9 mouse cellular contexts compared by ENCODE assay signal in the genomic region with DNA sequence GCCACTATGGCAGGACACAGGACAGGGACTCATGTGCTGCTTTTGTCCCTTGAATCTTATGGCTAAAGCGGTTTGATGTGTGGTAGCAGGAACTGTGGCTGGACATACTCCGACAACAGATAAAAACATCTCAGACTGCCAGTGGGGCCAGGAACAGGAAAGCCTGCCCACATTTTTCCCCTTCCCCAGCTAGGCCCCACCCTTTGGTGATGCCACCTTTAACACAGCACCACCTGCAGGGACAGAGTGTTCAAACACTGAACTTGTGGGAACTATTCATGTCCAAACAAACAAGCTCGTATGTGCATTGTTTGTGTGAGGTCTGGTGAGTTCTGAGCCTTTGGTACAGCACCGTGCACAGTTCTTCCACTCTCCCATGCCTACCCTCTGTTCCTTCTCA. TPM values are rescaled to one million over a fixed set of nuclear protein-coding genes. Genes with fewer than 3 reads are reported as not detected.
DNase-seq lines count a peak whose midpoint lies in the region; TF ChIP-seq lines count a peak whose summit lies in the region.
"Had no signal": no experiment of that assay in that cellular context is flagged by ENCODE, and none has a peak within 500 bp of the region (broad histone marks: within the 10 kb centered on the region; RNA-seq: fewer than 3 reads in every experiment).

No protein-coding gene starts in this region.

- TF ChIP-seq POLR2A in heart, adult 2 months (IDR thresholded peaks at IDR 0.05; ENCODE audit: insufficient read depth, low read depth, low read length), result no peak
- TF ChIP-seq POLR2A in MEL (IDR thresholded peaks at IDR 0.05; ENCODE audit: control insufficient read depth in 1 of 2, insufficient read depth in 1 of 2, low read depth in 1 of 2, low read length in 2 of 2, poor library complexity in 1 of 2), result no peak
- no peak for TF ChIP-seq POLR2A in cerebellum, adult 2 months (IDR thresholded peaks at IDR 0.05; ENCODE audit: borderline replicate concordance, insufficient read depth, low read length)

- no peaks in the 10 kb centered on the region; the same call in none of the 2 replicates for H3K79me2 ChIP-seq in heart, adult 2 months (replicated peaks; ENCODE audit: control insufficient read depth, insufficient read depth, low read length)
- peaks cover 11% of the 10 kb centered on the region; the same call in 1 of the 2 replicates for H3K79me2 ChIP-seq in MEL (ENCODE audit: control insufficient read depth, insufficient read depth, low read length, poor library complexity)

- peak overlapping the region; percentile 44; the same call in 1 of the 2 replicates for H3K27ac ChIP-seq in heart, adult 2 months
- H3K27ac ChIP-seq in MEL (ENCODE audit: control insufficient read depth, low read depth, low read length), result no peak overlapping the region
- no peak overlapping the region for H3K27ac ChIP-seq in cerebellum, adult 2 months (ENCODE audit: insufficient read depth, low read length)
- H3K27ac ChIP-seq: hindbrain, embryonic 14.5 days had no signal

- peak in 1 of 2 experiments; percentile 43 for DNase-seq in heart, adult 2 months
- DNase-seq in heart, postnatal 36 days, result no peak
- DNase-seq in MEL (ENCODE audit: low read depth, low spot score), result peak; percentile 31
- peak; percentile 33 to 55 for DNase-seq in kidney, postnatal 25 days
- no peak for DNase-seq in urinary bladder, postnatal 4 days (ENCODE audit: low spot score in 2 of 2)
- DNase-seq in left cerebral cortex, postnatal 14 days (ENCODE audit: low spot score in 2 of 2), result no peak
- no peak for DNase-seq in cerebellum, adult 2 months

- H3K4me3 ChIP-seq in heart, adult 2 months, result no peak overlapping the region
- no peak overlapping the region for H3K4me3 ChIP-seq in MEL (ENCODE audit: control insufficient read depth in 1 of 2, insufficient read depth in 1 of 2, low read depth in 2 of 2, low read length in 2 of 2)
- peak overlapping the region; percentile 83 for H3K4me3 ChIP-seq in megakaryocyte, embryonic 14.5 days (replicated peaks)
- no peak overlapping the region for H3K4me3 ChIP-seq in cerebellum, adult 2 months (replicated peaks; ENCODE audit: insufficient read depth, low read depth, low read length)

- peaks cover 11% of the 10 kb centered on the region; the same call in 1 of the 2 replicates for H3K36me3 ChIP-seq in heart, adult 2 months (ENCODE audit: control insufficient read depth, insufficient read depth, low read length)
- H3K36me3 ChIP-seq in MEL (ENCODE audit: control insufficient read depth in 1 of 2, insufficient read depth in 2 of 2, low read length in 2 of 2), result peaks cover 0 to 18% of the 10 kb centered on the region in 2 experiments; a peak in 3 of 4 replicates
- peaks cover 84% of the 10 kb centered on the region for H3K36me3 ChIP-seq in megakaryocyte, embryonic 14.5 days (replicated peaks; ENCODE audit: low read length)

- no peak for TF ChIP-seq RAD21 in MEL (IDR thresholded peaks at IDR 0.05; ENCODE audit: low read depth, low read length)

- peaks cover 49% of the 10 kb centered on the region for H3K4me1 ChIP-seq in heart, adult 2 months (ENCODE audit: control insufficient read depth, insufficient read depth, low read length)
- peaks cover 25 to 41% of the 10 kb centered on the region in 2 experiments for H3K4me1 ChIP-seq in MEL (ENCODE audit: control insufficient read depth in 1 of 2, insufficient read depth in 2 of 2, low read length in 2 of 2)
- H3K4me1 ChIP-seq in megakaryocyte, embryonic 14.5 days, result peaks cover 100% of the 10 kb centered on the region
- peaks cover 51% of the 10 kb centered on the region for H3K4me1 ChIP-seq in cerebellum, adult 2 months (ENCODE audit: control insufficient read depth, insufficient read depth, low read length)

- H3K9ac ChIP-seq in heart, adult 2 months (ENCODE audit: low read depth, low read length), result peak overlapping the region; percentile 33; the same call in 1 of the 2 replicates
- H3K9ac ChIP-seq in MEL (ENCODE audit: control insufficient read depth, low read depth, low read length, poor library complexity, severe bottlenecking), result no peak overlapping the region
- H3K9ac ChIP-seq: hindbrain, embryonic 14.5 days had no signal

- TF ChIP-seq CTCF in heart, adult 2 months (IDR thresholded peaks at IDR 0.05), result peak; percentile 58
- peak in 1 of 3 experiments; percentile 32; a peak in 2 of 6 replicates for TF ChIP-seq CTCF in MEL (IDR thresholded peaks at IDR 0.05 in 2 of 3, conservative IDR thresholded peaks at IDR 0.05 in 1 of 3; ENCODE audit: control insufficient read depth in 1 of 3, insufficient read depth in 1 of 3, low read depth in 2 of 3, low read length in 3 of 3, poor library complexity in 1 of 3, severe bottlenecking in 1 of 3)
- no peak for TF ChIP-seq CTCF in cerebellum, adult 2 months (IDR thresholded peaks at IDR 0.05; ENCODE audit: borderline replicate concordance, insufficient read depth, low read depth, low read length)

- 22% methylated on average over 4 of the region's 4 CpGs for WGBS in heart, adult 2 months
- WGBS in cerebellum, adult 2 months, result 68% methylated on average over 4 of the region's 4 CpGs

- H3K27me3 ChIP-seq in heart, adult 2 months (ENCODE audit: control insufficient read depth, insufficient read depth, low read length), result no peaks in the 10 kb centered on the region
- no peaks in the 10 kb centered on the region for H3K27me3 ChIP-seq in MEL (ENCODE audit: control insufficient read depth in 1 of 2, insufficient read depth in 2 of 2, low read length in 2 of 2)
- no peaks in the 10 kb centered on the region for H3K27me3 ChIP-seq in megakaryocyte, embryonic 14.5 days (replicated peaks)
- H3K27me3 ChIP-seq in cerebellum, adult 2 months (ENCODE audit: control insufficient read depth, insufficient read depth, low read length), result no peaks in the 10 kb centered on the region

- intact Hi-C loops in heart, adult 2 months (cut with DNase I), result no loop called here
- intact Hi-C loops in heart, postnatal 36 days (cut with DNase I), result loop anchor here (2.0 kb wide), 1 partner anchor 52 kb away; no protein-coding TSS in a partner anchor
- intact Hi-C loops in left cerebral cortex, postnatal 14 days (cut with DNase I), result loop anchor here (5.0 kb wide), 1 partner anchor 34 kb away; the partner anchor contains the start of gene Isyna1

- TF ChIP-seq EP300 in heart, adult 2 months (IDR thresholded peaks at IDR 0.05; ENCODE audit: insufficient read depth, low read depth, low read length), result peak; percentile 22; the same call in 1 of the 2 replicates
- TF ChIP-seq EP300 in MEL (IDR thresholded peaks at IDR 0.05; ENCODE audit: low read depth in 1 of 2, low read length in 2 of 2), result no peak

- no peaks in the 10 kb centered on the region for H3K9me3 ChIP-seq in MEL (replicated peaks; ENCODE audit: insufficient read depth, low read length)
- no peaks in the 10 kb centered on the region for H3K9me3 ChIP-seq in megakaryocyte, embryonic 14.5 days

RNA-seq across cellular contexts. Expression of gene Ell, which starts 19.1 kb away (rescaled TPM):
- total RNA-seq in heart, adult 2 months (2021), result 10 to 100 TPM in 1 of 2 experiments, 1 to 10 TPM in 1; 9.6 to 12.0 TPM
- polyA plus RNA-seq in heart, adult 2 months (2012; rRNA removed), result 12.7 and 13.8 TPM in 2 replicates
- 10 to 100 TPM; 12.0 to 12.1 TPM for total RNA-seq in heart, postnatal 36 days (2021)
- 10.8 and 12.4 TPM in 2 replicates for total RNA-seq in MEL (2012; rRNA removed)
- 10 to 100 TPM in 1 of 2 experiments, not detected in 1; 25.9 TPM for polyA plus RNA-seq in MEL (2012; ENCODE audit: insufficient read depth in 1 of 2, insufficient read length in 2 of 2, low read depth in 1 of 2, low replicate concordance in 2 of 2, missing spikeins in 1 of 2)
- polyA plus RNA-seq in megakaryocyte, embryonic 14.5 days (2012; ENCODE audit: insufficient read depth, low replicate concordance), result 58.8 and 65.3 TPM in 2 replicates
- 10 to 100 TPM; 13.8 to 17.4 TPM for total RNA-seq in left cerebral cortex, postnatal 14 days (2021)
- 27.9 and 29.1 TPM in 2 replicates for polyA plus RNA-seq in cerebellum, adult 2 months (2012; rRNA removed)

RNA-seq across cellular contexts. Expression of gene Kxd1, which starts 30.6 kb away (rescaled TPM):
- total RNA-seq in heart, adult 2 months (2021), result 10 to 100 TPM; 80.4 to 99.4 TPM
- polyA plus RNA-seq in heart, adult 2 months (2012; rRNA removed), result 111 and 121 TPM in 2 replicates
- total RNA-seq in heart, postnatal 36 days (2021), result 10 to 100 TPM; 88.4 to 91.4 TPM
- total RNA-seq in MEL (2012; rRNA removed), result 49.1 and 54.4 TPM in 2 replicates
- polyA plus RNA-seq in MEL (2012; ENCODE audit: insufficient read depth in 1 of 2, insufficient read length in 2 of 2, low read depth in 1 of 2, low replicate concordance in 2 of 2, missing spikeins in 1 of 2), result 10 to 100 TPM in 1 of 2 experiments, not detected in 1; 77.4 TPM
- polyA plus RNA-seq in megakaryocyte, embryonic 14.5 days (2012; ENCODE audit: insufficient read depth, low replicate concordance), result 33.5 and 40.2 TPM in 2 replicates
- total RNA-seq in left cerebral cortex, postnatal 14 days (2021), result 10 to 100 TPM; 40.8 to 43.4 TPM
- 63.4 and 65.9 TPM in 2 replicates for polyA plus RNA-seq in cerebellum, adult 2 months (2012; rRNA removed)

RNA-seq across cellular contexts. Expression of gene Fkbp8, which starts 30.8 kb away (rescaled TPM):
- 100 to 1,000 TPM; 116 to 135 TPM for total RNA-seq in heart, adult 2 months (2021)
- 179 and 201 TPM in 2 replicates for polyA plus RNA-seq in heart, adult 2 months (2012; rRNA removed)
- 100 to 1,000 TPM; 133 to 138 TPM for total RNA-seq in heart, postnatal 36 days (2021)
- total RNA-seq in MEL (2012; rRNA removed), result 212 and 215 TPM in 2 replicates
- polyA plus RNA-seq in MEL (2012; ENCODE audit: insufficient read depth in 1 of 2, insufficient read length in 2 of 2, low read depth in 1 of 2, low replicate concordance in 2 of 2, missing spikeins in 1 of 2), result 100 to 1,000 TPM in 1 of 2 experiments, not detected in 1; 349 TPM
- polyA plus RNA-seq in megakaryocyte, embryonic 14.5 days (2012; ENCODE audit: insufficient read depth, low replicate concordance), result 3,667 and 5,102 TPM in 2 replicates
- total RNA-seq in left cerebral cortex, postnatal 14 days (2021), result 100 to 1,000 TPM; 396 to 406 TPM
- 531 and 552 TPM in 2 replicates for polyA plus RNA-seq in cerebellum, adult 2 months (2012; rRNA removed)

RNA-seq across cellular contexts. Expression of gene Isyna1, which starts 35.8 kb away (rescaled TPM):
- 10 to 100 TPM; 26.7 to 28.3 TPM for total RNA-seq in heart, adult 2 months (2021)
- 40.3 and 41.6 TPM in 2 replicates for polyA plus RNA-seq in heart, adult 2 months (2012; rRNA removed)
- 10 to 100 TPM; 22.2 to 25.8 TPM for total RNA-seq in heart, postnatal 36 days (2021)
- 84.1 and 90.9 TPM in 2 replicates for total RNA-seq in MEL (2012; rRNA removed)
- polyA plus RNA-seq in MEL (2012; ENCODE audit: insufficient read depth in 1 of 2, insufficient read length in 2 of 2, low read depth in 1 of 2, low replicate concordance in 2 of 2, missing spikeins in 1 of 2), result 100 to 1,000 TPM in 1 of 2 experiments, not detected in 1; 189 TPM
- 165 and 201 TPM in 2 replicates for polyA plus RNA-seq in megakaryocyte, embryonic 14.5 days (2012; ENCODE audit: insufficient read depth, low replicate concordance)
- total RNA-seq in left cerebral cortex, postnatal 14 days (2021), result 10 to 100 TPM; 47.5 to 51.0 TPM
- polyA plus RNA-seq in cerebellum, adult 2 months (2012; rRNA removed), result 55.3 and 61.4 TPM in 2 replicates

RNA-seq across cellular contexts. Expression of gene Uba52, which starts 47.7 kb away (rescaled TPM):
- 1,000 to 10,000 TPM; 1,480 to 1,595 TPM for total RNA-seq in heart, adult 2 months (2021)
- 439 and 626 TPM in 2 replicates for polyA plus RNA-seq in heart, adult 2 months (2012; rRNA removed)
- 1,000 to 10,000 TPM; 1,469 to 1,509 TPM for total RNA-seq in heart, postnatal 36 days (2021)
- total RNA-seq in MEL (2012; rRNA removed), result 3,582 and 3,633 TPM in 2 replicates
- polyA plus RNA-seq in MEL (2012; ENCODE audit: insufficient read depth in 1 of 2, insufficient read length in 2 of 2, low read depth in 1 of 2, low replicate concordance in 2 of 2, missing spikeins in 1 of 2), result 1,000 to 10,000 TPM in 1 of 2 experiments, not detected in 1; 2,814 TPM
- 499 and 989 TPM in 2 replicates for polyA plus RNA-seq in megakaryocyte, embryonic 14.5 days (2012; ENCODE audit: insufficient read depth, low replicate concordance)
- 1,000 to 10,000 TPM in 1 of 2 experiments, 100 to 1,000 TPM in 1; 967 to 1,028 TPM for total RNA-seq in left cerebral cortex, postnatal 14 days (2021)
- polyA plus RNA-seq in cerebellum, adult 2 months (2012; rRNA removed), result 920 and 977 TPM in 2 replicates

Comparison
In these comparisons a context has a peak if more than half of its experiments do, and no peak if none do; other contexts are left out.
1. DNase-seq: peak in MEL (single experiment) and kidney, postnatal 25 days (2 of 2); none in heart, postnatal 36 days (0 of 2), urinary bladder, postnatal 4 days (0 of 2), left cerebral cortex, postnatal 14 days (0 of 2) and cerebellum, adult 2 months (0 of 2).